Mouse (Mus musculus): Measurements from ENCODE around the gene Gipr.
"Not testable (repeated sequence)": the region's sequence is repeated elsewhere in the genome, so short reads cannot be mapped to it uniquely, and the experiment has no call there.

Gene Gipr

DNA sequence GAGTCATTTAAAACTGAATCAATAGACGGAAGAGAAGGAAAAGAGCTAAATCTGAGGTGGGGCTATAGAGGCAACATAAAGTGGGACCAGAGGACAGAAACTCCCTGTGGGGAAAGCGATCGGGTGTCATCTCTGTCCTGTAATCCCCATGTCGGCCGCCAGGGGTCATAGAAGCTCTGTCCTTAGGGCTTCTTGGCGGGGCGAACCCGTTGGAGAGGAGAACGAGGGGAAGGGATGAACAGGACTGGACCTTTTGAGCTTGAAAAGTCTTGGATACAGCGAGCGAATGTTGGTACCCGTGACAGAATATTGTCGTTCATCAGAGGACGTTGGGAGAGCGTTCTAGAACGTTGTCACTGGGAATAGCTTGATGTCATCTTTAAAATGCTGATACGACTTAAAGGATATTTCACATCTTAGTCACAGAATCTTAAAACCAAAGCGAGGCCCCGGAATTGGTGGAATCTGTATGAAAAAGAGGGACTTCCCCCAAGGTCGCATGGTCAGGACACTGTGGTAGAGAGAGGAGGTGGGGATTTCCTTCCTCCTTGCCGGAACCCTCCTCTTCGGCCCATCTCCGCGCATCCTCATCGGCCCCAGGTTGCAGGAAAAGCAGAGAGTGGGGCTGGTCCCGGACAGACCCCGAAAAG lies 12.6 kb upstream of the Gipr start:
- peak; percentile 67 for DNase-seq (ENCODE audit: low read depth, low spot score)

DNA sequence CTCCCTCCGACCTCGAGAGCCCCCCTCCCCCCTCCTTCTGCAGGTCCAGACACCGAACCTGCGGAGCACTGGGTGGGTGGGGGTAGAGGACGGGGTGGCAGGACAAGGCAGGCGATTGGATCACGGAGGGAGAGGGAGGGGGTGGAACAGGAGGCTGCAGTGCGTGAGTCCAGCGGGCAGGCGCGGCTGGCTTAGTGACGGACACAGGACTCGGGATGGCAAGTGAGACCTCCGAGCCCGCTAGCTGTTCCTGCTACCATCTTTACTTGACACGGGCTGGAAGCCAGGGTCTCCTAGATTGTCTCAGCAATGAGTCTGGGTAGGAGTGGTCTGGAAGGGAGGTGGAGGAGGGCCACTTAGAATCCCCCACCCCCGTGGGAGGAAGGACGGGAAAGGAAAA lies 12.1 kb upstream of the Gipr start:
- no peak for DNase-seq (ENCODE audit: low read depth, low spot score)

DNA sequence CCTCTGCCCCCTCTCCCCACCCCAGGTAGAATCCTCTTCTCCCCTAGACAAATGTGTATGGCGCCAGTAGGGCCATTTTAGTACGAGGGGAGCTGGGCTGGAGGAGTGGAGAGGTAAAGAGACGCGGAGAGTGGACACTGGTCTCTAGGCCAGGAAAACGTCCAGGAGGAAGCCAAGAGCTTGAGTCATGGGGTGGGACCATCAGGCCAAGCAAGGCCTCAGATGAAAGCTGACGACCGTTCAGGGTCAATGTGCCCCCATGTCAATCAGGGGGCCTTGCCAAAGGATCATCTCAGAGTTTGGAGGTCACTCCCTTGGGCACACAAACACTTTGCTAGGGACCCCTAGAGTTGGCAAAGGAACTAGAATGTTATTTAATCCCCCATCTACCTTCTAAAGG lies 11.3 kb upstream of the Gipr start:
- DNase-seq (ENCODE audit: low read depth, low spot score): no peak

DNA sequence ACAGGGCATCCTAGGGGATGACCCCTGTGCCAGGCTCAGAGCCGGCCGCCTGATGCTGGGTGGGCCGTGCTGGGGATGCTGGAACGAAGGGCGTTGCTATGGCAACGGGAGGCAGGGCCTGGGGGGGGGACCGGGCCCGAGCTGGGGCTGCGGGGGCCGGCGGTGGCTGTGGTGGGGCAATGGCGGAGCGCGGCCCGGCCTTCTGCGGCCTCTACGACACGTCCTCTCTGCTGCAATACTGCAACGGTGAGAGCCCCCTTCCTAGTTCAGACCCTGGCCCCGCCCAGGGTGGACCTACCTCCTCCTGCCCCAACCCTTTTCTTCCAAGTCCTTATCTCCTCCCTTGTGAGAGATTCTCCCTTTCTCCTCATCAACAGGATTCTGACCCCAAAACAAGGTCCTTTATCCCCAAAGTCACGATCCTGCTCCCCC lies 10.6 kb upstream of the Gipr start:
- no peak for DNase-seq (ENCODE audit: low read depth, low spot score)

DNA sequence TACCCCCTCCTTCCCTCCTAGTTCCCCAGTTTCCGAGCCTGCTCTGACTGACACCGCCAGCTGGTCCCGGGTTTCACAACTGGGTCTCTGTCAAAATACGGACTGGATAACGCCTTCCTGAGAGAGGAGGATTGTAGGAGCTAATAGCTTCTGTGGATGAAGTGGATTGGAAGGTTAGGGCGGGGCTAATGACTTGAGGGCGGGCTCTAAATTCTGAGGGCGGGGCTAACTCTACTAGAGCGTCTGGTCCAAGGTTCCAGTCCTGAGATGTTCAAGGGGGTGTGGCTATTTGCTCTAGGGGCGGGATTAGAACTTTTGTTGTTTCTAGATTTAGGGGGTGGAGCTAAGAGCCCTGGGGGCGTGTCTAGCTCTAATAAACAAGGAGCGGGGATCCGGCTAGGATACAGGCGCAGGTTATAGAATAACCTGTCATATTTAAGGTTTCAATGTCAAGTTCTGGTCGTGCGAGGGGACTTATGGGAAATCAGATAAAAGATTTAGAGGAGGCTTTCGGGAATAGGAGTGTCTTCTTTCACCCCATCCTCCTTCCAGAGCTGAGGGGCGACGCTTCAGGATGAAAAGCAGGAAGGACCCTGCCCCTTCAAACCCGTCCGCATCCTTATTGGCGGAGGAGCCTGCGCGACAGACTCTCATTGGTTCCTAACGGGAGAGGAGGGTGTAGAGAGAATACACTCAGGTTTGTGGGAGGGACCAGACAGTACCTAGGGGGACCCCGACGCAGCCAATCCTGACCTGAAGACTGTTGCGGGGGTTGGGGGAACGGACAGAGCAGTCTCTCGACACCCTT lies 10.0 kb upstream of the Gipr start, which contains the start of gene Eml2:
Eml2 (plus strand) TSS at position 714 of the 808 bp plus-strand sequence.
- DNase-seq (ENCODE audit: low read depth, low spot score): peak; percentile 44

DNA sequence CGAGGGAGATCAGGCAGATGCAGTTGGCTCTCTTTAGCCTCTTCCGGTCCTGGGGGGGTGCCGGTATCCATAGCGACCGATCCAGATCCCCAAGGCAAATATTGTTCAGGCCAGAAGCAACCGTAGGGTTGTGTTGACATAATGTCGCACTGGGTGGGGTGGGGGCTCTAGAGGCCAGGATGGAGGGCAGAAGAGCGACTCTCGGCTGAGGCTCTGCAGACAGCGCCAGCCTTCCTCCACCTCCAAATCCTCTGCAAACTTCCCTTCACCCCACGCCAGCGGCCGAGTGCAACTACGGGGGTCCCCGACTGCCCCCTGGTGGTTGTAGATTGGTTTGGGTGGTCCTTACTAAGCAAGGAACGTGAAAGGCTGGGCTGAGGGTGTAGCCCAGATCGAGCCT lies 6.9 kb upstream of the Gipr start:
- DNase-seq (ENCODE audit: low read depth, low spot score): peak; percentile 86

DNA sequence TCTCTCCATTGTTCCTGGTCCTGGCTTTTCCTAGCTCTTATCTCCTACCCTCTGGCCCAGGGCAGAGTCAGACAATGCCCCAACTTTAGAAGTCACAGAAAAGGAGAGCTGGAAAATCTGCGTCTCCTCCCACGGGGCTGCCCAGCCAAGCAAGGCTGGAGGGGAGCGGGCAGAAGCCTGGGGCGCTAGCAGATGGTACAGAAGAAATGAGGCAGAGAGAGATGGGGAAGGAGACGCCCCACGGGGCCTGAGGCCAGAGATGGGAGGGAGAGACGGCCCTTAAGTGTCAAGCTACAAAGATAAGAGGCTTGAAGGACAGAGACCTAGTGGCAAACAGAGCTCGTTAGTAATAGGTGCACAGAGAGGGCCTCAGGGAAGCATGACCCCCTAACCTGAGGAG lies 5.9 kb upstream of the Gipr start:
- DNase-seq (ENCODE audit: low read depth, low spot score): no peak

DNA sequence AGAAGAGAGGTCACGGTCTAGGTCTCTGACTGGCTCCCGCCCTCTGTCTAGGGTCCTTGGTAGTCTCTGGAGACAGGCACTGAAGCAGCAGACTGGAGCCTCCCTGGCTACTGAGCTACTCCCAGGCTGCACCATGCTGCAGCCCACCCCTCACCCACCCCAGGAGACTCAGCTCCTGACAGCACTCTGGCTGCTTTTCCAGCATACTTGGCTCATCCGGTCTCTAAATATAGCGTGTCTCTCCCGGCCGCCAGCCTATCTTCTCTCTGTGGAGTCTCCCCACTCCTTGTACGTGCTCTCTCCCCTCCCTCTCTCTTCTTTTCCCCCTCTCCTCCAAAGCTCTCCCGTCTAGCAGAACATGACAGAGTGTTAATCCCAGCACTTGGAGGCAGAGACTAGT lies 4.2 kb upstream of the Gipr start:
- no peak for DNase-seq (ENCODE audit: low read depth, low spot score)

DNA sequence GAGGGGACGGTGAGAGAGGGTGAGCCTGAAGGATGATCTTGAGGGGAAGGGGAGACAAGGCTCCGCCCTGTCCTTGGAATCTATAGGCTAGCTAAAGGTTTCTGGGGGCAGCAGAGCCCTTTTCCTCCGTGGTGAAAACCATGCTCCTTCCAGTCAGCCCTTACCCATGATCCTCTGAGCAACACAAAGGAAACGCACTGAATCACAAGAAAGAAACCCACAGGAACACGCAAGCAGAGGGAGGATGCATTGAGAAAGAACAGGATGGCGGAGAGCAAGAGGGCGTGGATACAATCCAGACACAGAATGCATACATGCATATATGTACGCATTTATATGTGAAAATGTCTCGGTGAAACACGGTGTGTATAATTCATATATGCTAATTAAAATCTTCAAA lies 3.6 kb upstream of the Gipr start:
- DNase-seq (ENCODE audit: low read depth, low spot score): no peak

DNA sequence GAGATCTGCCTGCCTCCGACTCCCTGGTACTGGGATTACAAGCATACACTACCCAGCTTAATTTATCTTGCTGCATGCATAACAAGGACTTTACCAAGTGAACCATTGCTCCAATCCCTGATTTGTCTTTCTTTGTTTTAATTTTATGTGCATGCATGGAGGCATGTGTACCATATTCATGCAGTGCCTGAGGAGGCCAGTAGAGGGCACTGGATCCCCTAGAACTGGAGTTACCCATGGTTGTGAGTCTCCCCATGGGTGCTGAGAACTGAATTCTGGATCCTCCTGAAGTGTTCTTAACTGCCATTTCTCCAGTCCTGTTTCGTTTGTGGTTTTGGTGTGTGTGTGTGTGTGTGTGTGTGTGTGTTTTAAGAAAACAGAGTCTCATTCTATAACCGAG lies 1.1 kb upstream of the Gipr start:
- DNase-seq (ENCODE audit: low read depth, low spot score): no peak

DNA sequence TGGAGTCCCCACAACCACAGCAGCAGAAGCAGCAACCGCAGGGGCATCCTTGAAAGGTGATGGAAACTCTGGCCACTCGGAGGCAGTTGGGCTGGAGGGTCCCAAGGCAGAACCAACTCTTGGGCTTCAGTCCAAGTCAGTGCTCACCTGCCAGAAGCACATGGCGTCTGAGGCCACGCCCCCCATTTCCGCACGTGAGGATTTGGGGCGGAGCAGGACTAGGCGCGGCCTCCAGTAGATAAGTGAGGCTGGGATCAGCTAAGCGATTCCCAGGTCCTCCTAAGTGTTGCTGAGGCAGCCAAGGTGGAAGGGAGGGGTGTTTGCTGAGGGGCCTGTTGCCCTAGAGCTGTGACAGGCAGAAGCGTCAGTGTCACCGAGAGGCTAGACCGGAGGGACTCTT lies 949 bp downstream of the Gipr start:
- no peak for DNase-seq (ENCODE audit: low read depth, low spot score)

DNA sequence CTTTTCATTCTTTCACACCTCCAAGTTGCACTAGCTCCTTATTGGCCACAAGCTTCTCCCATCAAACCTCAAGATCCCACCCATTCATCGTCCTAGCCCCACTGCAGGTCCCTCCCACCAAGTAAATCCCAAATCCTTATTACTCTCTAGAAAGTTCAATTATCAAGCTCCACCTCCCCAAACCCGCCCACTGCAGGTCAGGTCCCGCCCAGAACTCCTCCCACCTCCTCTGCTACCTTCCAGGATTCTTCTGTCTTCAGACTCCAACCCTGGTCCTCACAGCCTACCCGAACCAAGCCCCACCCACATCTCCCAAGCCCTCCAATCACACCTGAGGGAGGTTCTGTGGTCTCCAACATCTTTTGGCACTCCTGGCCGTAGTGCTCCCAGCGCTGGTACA lies 1.7 kb downstream of the Gipr start:
- peak; percentile 54 for DNase-seq (ENCODE audit: low read depth, low spot score)

DNA sequence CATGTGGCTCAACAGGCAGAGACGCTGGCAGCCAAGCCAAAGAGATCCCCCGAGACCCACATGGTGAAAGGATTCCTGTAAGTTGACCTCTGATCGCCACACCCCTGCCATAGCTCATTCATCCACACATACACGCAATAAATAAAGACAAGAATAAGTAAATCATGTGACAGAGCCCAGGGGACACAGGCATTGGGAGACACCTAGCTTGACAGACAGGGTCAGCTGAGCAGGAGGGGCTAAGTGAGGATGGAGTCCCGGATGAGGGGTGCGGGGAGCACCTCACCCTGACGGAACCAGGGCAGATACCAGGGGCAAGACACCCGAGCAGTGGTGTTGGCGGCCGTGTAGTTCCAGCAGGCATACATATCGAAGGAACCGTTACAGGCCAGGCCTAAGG lies 2.2 kb downstream of the Gipr start:
- no peak for DNase-seq (ENCODE audit: low read depth, low spot score)

DNA sequence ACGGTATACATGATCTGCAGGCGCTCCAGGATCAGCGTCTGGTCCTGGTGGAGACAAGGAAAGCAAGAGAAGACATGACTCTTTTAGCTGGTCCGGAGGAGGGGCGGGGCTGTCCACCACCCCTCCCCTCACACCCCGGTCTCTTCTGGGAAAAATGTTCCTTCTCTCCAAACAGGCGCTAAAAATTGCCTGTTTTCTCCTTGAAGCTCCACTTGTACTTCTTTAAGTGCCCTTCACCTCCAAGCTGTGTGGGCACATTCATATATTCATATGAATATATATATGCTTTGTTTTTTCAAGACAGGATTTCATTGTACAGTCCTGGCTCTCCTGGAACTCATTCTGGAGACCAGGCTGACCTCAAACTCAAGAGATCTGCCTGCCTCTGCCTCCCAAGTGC lies 3.0 kb downstream of the Gipr start:
- DNase-seq (ENCODE audit: low read depth, low spot score): no peak

DNA sequence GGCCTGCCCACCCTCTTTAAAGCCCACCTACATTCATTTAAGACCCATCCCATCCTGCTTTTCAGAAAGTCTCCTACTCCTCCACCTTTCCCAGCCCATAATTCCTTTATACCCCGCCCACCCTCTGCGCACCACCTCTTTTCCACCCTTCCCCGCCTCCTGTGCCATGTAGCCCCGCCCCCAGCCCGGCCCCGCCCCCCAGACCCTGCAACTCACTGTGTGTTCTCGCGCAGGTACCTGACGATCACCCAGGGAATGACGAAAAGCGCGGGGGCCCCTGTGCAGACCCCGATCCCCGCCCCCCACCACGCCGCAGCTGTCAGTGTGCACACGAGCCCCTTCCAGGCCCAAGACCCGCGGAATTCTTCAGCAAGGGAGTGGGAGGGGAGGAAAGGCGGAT lies 5.8 kb downstream of the Gipr start:
- no peak for DNase-seq (ENCODE audit: low read depth, low spot score)

DNA sequence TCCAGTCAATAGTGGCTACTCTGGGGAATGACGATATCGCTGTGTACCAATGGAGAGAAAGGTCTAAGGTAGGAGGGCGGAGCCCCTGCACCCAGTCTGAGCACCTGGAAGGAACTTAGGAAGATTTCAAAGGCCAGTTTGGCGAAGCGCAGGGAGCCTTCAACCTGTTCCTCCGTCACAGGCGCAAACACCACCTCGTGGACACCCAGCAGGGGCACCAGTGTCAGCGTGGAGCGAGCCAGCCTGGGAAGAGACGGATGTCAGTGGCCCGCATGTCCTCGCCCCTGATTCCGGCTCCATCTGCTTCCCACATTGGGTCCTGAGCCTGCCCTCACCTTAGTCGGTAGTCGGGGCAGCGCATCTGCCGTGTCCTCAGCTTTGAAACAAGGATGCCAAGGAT lies 6.5 kb downstream of the Gipr start:
- DNase-seq (ENCODE audit: low read depth, low spot score): no peak

DNA sequence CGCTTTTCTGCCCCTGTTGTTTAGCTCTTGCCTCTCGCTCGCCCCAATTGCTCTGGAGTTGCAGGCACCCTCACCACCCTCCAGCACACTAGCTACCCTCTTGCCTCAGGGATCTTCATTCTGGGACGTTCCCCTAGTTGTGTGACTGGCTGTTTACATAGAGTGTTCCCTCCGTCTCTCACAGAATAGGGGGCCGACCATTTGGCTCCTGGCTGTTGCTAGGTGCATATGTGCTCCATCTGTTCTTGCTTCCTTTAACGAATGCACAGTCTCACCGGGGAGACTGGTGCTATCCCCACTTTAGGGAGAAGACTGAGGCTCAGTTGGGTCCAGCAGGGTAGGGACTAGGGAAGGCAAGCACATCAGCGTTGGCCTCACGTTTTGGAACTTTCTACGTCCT lies 7.3 kb downstream of the Gipr start:
- no peak for DNase-seq (ENCODE audit: low read depth, low spot score)

DNA sequence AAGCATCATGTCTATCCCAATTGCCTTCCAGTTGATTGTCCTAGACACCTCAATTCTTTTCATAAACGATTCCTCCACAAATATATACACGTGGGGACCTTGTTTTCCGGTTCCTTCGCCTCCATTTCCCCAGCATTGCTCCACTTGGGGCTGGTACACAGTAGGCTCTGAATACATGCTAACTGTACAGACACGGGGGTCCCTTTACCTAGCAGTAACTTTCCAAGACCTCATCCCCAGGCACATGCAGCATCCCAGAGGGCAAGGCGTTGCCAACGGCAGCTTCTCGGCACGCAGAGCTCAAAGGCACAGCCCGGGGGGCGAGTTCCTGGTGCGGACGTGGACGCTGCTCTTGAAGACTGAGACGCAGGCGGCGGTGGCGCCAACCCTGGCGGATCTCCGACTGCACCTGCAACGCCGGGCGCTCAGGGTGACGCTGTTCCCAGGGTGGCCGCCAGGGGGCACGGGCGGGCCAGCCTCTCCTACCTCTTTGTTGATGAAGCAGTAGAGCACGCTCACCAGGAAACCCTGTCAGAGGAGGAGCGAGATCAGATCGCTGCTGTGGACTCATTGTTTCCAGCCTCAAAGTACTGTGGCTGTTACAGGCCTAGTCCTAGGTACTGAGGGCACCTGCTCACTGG lies 8.6 kb downstream of the Gipr start:
- DNase-seq (ENCODE audit: low read depth, low spot score): peak; percentile 83

DNA sequence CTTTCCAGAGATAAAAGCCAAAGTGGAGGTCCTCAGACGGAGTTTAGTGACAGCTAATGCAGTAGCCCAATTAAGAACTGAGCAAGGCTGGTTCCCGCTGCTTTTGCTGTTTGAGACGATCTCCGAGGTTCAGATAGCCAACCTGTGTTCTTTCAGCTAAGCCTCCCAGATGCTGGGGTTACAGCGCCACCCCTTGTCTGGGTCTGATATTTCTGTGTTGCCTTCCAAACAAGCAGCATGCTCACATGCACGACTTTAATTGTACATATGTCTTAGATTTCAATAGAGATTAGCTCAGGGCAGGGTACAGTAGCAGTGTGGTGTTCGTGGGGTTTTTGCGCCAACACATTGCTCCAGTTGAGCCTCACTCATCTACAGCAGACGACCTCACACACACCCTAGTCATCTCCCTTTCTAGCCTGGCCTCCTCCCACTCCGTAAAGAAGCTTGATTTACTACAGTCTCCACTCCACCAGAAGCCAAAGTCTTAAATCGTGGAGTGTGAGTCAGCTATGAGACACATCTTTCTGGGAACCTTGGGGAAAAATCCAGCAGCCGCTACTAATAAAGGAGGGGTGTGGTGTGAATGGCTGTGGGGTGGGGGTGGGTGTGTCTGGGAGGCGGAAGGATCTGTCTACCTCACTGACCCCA lies 10.0 kb downstream of the Gipr start:
- no peak for DNase-seq (ENCODE audit: low read depth, low spot score)

DNA sequence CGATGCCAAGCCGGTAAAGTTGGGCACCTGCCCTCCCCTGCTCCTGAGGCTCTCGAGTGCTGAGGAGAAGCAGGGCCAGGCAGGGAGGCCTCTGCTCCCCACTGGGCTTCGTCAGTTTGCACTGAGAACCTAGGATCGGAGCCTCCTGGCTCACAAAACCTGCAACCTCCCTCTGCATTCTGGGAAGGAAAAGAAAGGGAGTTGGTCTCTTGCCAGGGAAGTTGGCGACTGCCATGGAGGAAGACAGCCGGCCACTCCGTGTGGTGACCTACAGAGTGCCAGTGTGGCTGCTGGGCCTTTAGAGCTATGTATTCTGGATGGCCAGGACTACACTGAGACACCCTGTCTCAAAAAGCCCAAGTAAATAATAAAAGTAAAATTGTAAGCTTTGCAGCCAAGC lies 11.1 kb downstream of the Gipr start:
- no peak for DNase-seq (ENCODE audit: low read depth, low spot score)

DNA sequence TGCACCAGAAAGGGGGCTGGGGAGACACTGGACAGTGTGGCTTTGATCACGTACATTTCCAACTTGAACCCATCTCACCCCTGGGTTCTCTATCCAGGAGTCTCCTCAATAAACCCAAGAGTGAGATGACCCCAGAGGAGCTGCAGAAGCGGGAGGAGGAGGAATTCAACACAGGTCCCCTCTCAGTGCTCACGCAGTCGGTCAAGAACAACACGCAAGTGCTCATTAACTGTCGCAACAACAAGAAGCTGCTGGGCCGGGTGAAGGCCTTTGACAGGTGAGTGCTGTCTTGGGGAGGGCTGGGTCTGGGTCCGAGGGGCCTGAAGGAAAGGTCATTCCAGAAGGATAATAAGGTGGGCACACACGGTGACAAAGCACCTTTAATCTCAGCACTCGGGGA lies 14.8 kb downstream of the Gipr start:
- not testable (repeated sequence) for DNase-seq (ENCODE audit: low read depth, low spot score)

DNA sequence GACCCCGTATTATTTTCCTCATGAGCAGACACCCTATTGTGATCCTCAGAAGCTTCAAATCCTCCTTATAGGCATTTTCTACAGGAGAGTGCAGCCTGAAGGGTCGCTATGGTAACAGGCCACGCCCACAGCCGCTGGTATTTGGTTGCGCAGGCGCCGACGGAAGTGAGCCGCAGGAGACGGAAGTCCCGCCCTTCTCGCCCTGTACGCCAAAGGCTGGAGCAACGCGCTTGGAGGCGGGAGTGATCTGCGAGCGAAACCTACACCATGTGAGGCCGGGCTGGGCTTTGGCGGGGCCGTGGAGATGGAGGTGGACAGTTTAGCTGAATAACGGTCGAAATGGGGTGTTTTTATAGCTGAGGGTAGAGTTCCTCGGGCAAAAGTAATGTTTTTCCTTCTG lies 16.3 kb downstream of the Gipr start, which contains the start of gene Snrpd2:
Snrpd2 (plus strand) TSS at position 97 of the 400 bp plus-strand sequence.
- peak; percentile 96 for DNase-seq (ENCODE audit: low read depth, low spot score)

Measured in forelimb bud, embryonic 11.5 days (tissue).